Mouse (Mus musculus) neutrophil, adult 59 days (primary cell): ENCODE data around the gene Sprr1b. TPM values are rescaled to one million over a fixed set of nuclear protein-coding genes. Genes with fewer than 3 reads are reported as not detected.

Source experiments
- total RNA-seq, 2 experiments: library from RNA; stranded (reverse); gene quantifications; 1 replicate in 1 of 2; 2 replicates in 1 of 2; pipeline ENCODE4 v1.2.4; 2023

Gene Sprr1b
- total RNA-seq: not detected

DNA sequence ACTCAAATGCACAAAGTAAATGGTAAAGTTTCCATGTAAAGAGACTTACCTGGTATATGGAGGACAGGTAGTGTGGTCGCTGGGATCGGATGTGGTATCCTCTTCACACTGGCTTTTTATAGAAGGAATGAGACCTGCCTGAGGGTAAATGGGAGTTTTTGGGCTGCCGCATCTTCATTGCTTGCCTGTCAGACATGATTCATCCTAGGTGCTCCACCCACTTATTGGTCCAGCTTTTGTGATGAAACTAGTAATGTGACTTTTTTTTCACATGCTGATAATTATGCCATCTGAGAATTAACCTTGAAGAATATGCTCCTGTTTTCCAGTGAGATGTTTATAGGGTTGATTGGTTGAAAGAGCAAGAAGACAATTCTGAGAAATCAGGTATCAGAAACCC, at the start of gene Sprr1b:
TSS of gene Sprr1b (minus strand) at position 101 of the 400 bp plus-strand sequence.

GRCm38 (mm10) chr3:92485863-92486262, 47.3 kb upstream of the Sprr1b start, which contains the start of gene Sprr1a:
TSS of gene Sprr1a (minus strand) at chr3:92485895.

GRCm38 (mm10) chr3:92458620-92459019, 20.0 kb upstream of the Sprr1b start, which contains the start of gene Sprr3:
TSS of gene Sprr3 (minus strand) at chr3:92458720.

DNA sequence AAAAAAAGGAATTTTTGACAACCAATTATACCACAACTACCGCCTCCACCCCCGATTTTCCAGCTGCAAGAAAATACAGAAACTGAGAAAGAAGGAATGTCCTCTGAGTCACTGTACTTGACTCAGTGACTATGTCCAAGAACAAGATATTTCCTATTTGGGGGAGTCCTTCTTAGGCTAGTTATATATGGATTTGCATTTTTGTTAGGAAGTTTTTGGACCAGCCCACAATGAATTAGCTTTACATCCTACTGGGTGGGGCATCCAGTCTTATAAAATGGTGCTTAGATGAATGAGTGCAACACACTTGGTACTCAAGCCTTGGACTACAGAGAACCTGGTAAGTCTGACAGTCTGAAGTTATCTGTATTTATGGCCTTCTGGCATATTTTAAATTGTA, 6.3 kb downstream of the Sprr1b start, which contains the start of gene Sprr2k:
TSS of gene Sprr2k (plus strand) at position 301 of the 400 bp plus-strand sequence.

DNA sequence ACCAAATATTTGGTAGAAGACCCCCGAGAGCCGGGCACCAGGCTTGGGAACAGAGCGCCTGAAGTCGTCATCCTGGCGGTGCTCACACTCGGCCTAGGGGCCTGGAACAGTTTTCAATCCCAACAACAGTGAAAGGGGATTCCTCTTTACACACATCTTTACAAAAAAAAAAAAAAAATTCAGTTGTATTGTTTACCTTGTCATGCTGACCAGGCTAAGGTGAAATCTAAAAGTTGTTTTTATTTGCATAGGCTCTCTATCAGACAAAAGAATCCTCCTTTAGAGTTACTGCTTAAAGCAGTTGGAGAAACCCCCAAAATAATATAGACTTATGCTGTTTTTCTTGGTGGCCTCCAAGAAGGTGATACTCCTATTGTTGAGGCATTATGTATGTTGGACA, 9.3 kb downstream of the Sprr1b start, which contains the start of gene Gm9774:
TSS of gene Gm9774 (minus strand) at position 101 of the 400 bp plus-strand sequence.

GRCm38 (mm10) chr3:92417782-92418181, 20.8 kb downstream of the Sprr1b start, which contains the start of gene Sprr2j-ps:
TSS of gene Sprr2j-ps (plus strand) at chr3:92418082.

DNA sequence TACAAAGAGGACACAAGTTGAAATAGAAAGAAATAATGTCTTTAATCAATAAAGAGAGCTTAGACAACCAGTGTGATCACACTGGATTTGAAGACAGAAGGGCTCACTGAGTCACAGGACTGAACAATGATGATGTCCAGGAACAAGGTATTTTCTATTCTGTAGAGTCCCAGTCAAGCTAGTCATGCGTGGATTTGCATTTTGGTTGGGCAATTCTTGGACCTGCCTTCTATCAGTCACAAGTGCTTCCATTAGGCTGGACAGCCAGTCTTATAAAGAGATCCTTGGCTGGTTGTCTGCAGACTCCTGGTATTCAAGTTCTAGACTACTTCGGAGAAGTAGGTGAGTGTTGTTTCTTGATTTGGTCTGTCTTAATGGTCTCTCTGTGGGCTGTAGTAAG, 30.9 kb downstream of the Sprr1b start, which contains the start of gene Sprr2i:
TSS of gene Sprr2i (plus strand) at position 301 of the 400 bp plus-strand sequence.

Other genes with a start within 250 kb of the Sprr1b start
- not detected for gene Sprr2a1, start 223.0 kb downstream of the Sprr1b start, total RNA-seq
- not detected for gene Sprr2a2, start 222.9 kb downstream of the Sprr1b start, total RNA-seq
- not detected for gene Sprr2a3, start 153.4 kb downstream of the Sprr1b start, total RNA-seq
- not detected for gene Sprr2b, start 122.2 kb downstream of the Sprr1b start, total RNA-seq
- not detected for gene Sprr2d, start 99.6 kb downstream of the Sprr1b start, total RNA-seq
- not detected for gene Sprr2e, start 86.6 kb downstream of the Sprr1b start, total RNA-seq
- not detected for gene Sprr2f, start 73.6 kb downstream of the Sprr1b start, total RNA-seq
- not detected for gene Sprr2h, start 53.1 kb downstream of the Sprr1b start, total RNA-seq
- gene Sprr2i, start 30.8 kb downstream of the Sprr1b start, total RNA-seq: not detected
- gene Sprr2j-ps, start 20.7 kb downstream of the Sprr1b start, total RNA-seq: not detected
- 1 to 10 TPM in 1 of 2 experiments, under 1 TPM in 1; 0.66 to 1.4 TPM for gene Gm9774, start 9.4 kb downstream of the Sprr1b start, total RNA-seq
- gene Sprr2k, start 6.2 kb downstream of the Sprr1b start, total RNA-seq: not detected
- gene Sprr3, start 19.9 kb upstream of the Sprr1b start, total RNA-seq: not detected
- not detected for gene Sprr1a, start 47.1 kb upstream of the Sprr1b start, total RNA-seq
- gene Sprr4, start 61.7 kb upstream of the Sprr1b start, total RNA-seq: not detected
- not detected for gene 2310046K23Rik, start 95.7 kb upstream of the Sprr1b start, total RNA-seq
- gene Ivl, start 134.9 kb upstream of the Sprr1b start, total RNA-seq: not detected
- gene Smcp, start 150.2 kb upstream of the Sprr1b start, total RNA-seq: not detected
- not detected for gene 2210017I01Rik, start 168.7 kb upstream of the Sprr1b start, total RNA-seq
- not detected for gene Lce6a, start 182.9 kb upstream of the Sprr1b start, total RNA-seq
- not detected for gene Lce1a1, start 209.5 kb upstream of the Sprr1b start, total RNA-seq
- not detected for gene Lce1b, start 218.1 kb upstream of the Sprr1b start, total RNA-seq
- not detected for gene Lce1a2, start 231.5 kb upstream of the Sprr1b start, total RNA-seq
- not detected for gene Lce1c, start 240.5 kb upstream of the Sprr1b start, total RNA-seq
- not detected for gene Lce1d, start 248.4 kb upstream of the Sprr1b start, total RNA-seq